Mouse (Mus musculus): Measurements from ENCODE around the gene Ildr2.

GRCm38 (mm10) chr1:166204171-166204570 lies 49.8 kb upstream of the Ildr2 start:
- TF ChIP-seq CTCF (conservative IDR thresholded peaks at IDR 0.05; ENCODE audit: low read length) (no peak), POU5F1 (IDR thresholded peaks at IDR 0.05; ENCODE audit: borderline replicate concordance, low read length) (no peak)

All from E14TG2a.4 (cell line).